Mouse (Mus musculus) liver, embryonic 12.5 days (tissue): ENCODE measurements at regions not wholly inside any gene's neighbourhood (a gene's known extent, or its start where the extent isn't known, plus 50 kb on each side); places are given as distances from the start of the nearest gene placed in this dataset.

Source experiments
- ATAC-seq: fragments of 200-750 bp; cut with Nextera tagmentation; 2 replicates; pipeline ENCODE4 v1.8.0; 2017; ENCODE audit warnings: moderate number of reproducible peaks, mild to moderate bottlenecking, moderate library complexity
- H3K27ac ChIP-seq: fragments of 300-500 bp; sonication (generic); 2 replicates; pipeline ENCODE4 v1.5.1; 2016; ENCODE audit warnings: mild to moderate bottlenecking
- H3K27me3 ChIP-seq: fragments of 300-500 bp; sonication (generic); replicated peaks from 2 replicates; pipeline ENCODE4 v1.6.1; 2016; ENCODE audit warnings: mild to moderate bottlenecking, moderate library complexity
- H3K36me3 ChIP-seq: fragments of 300-500 bp; sonication (generic); 2 replicates; pipeline ENCODE4 v1.6.1; 2016; ENCODE audit warnings: mild to moderate bottlenecking, moderate library complexity
- H3K4me1 ChIP-seq: fragments of 300-500 bp; sonication (generic); 2 replicates; pipeline ENCODE4 v1.6.1; 2016
- H3K4me2 ChIP-seq: fragments of 300-500 bp; sonication (generic); 2 replicates; pipeline ENCODE4 v1.6.1; 2016; ENCODE audit warnings: mild to moderate bottlenecking, moderate library complexity
- H3K4me3 ChIP-seq: fragments of 300-500 bp; sonication (generic); 2 replicates; pipeline ENCODE4 v1.5.1; 2016; ENCODE audit warnings: mild to moderate bottlenecking, moderate library complexity
- H3K9ac ChIP-seq: fragments of 300-500 bp; sonication (generic); 2 replicates; pipeline ENCODE4 v1.6.1; 2016; ENCODE audit warnings: mild to moderate bottlenecking, moderate library complexity
- H3K9me3 ChIP-seq: fragments of 300-500 bp; sonication (generic); replicated peaks from 2 replicates; pipeline ENCODE4 v1.6.1; 2016; ENCODE audit warnings: mild to moderate bottlenecking, moderate library complexity
- WGBS: fragments of 180-500 bp; shearing (Covaris S2); methylation state at CpG from one replicate; pipeline ENCODE4 v1.1.7; 2016; ENCODE audit not compliant: insufficient replicate concordance; 5-methylcytosine and 5-hydroxymethylcytosine counted together

GRCm38 (mm10) chr10:111388545-111389320, 84.3 kb upstream of the Nap1l1 start:
- H3K9me3 ChIP-seq: no peaks in the 10 kb centered on the region
- no peak overlapping the region for H3K4me3 ChIP-seq
- H3K36me3 ChIP-seq: no peaks in the 10 kb centered on the region
- ATAC-seq: no peak
- H3K4me1 ChIP-seq: no peaks in the 10 kb centered on the region
- WGBS: 62% methylated on average over 12 of the region's 12 CpGs
- no peaks in the 10 kb centered on the region for H3K27me3 ChIP-seq
- H3K27ac ChIP-seq: no peak overlapping the region
- no peak overlapping the region for H3K9ac ChIP-seq
- H3K4me2 ChIP-seq: no peak overlapping the region

GRCm38 (mm10) chr10:111389890-111390289, 83.1 kb upstream of the Nap1l1 start:
- Histone ChIP-seq H3K9me3 (no peaks in the 10 kb centered on the region), H3K4me2 (no peak overlapping the region), H3K4me3 (no peak overlapping the region), H3K4me1 (no peaks in the 10 kb centered on the region), H3K9ac (no peak overlapping the region), H3K27ac (no peak overlapping the region), H3K36me3 (no peaks in the 10 kb centered on the region), H3K27me3 (no peaks in the 10 kb centered on the region)
- WGBS: 72% methylated on average over 9 of the region's 9 CpGs
- ATAC-seq: no peak

GRCm38 (mm10) chr10:111394421-111394820, 78.6 kb upstream of the Nap1l1 start:
- no peaks in the 10 kb centered on the region for H3K9me3 ChIP-seq
- no peak overlapping the region for H3K27ac ChIP-seq
- no peak overlapping the region for H3K4me2 ChIP-seq
- no peaks in the 10 kb centered on the region for H3K4me1 ChIP-seq
- 83% methylated on average over 9 of the region's 9 CpGs for WGBS
- H3K27me3 ChIP-seq: no peaks in the 10 kb centered on the region
- H3K9ac ChIP-seq: no peak overlapping the region
- no peak overlapping the region for H3K4me3 ChIP-seq
- ATAC-seq: no peak
- no peaks in the 10 kb centered on the region for H3K36me3 ChIP-seq

GRCm38 (mm10) chr10:111405071-111405470, 68.0 kb upstream of the Nap1l1 start:
- peaks cover 10% of the 10 kb centered on the region for H3K4me1 ChIP-seq
- no peaks in the 10 kb centered on the region for H3K9me3 ChIP-seq
- H3K36me3 ChIP-seq: no peaks in the 10 kb centered on the region
- H3K9ac ChIP-seq: no peak overlapping the region
- WGBS: 76% methylated on average over 6 of the region's 6 CpGs
- no peaks in the 10 kb centered on the region for H3K27me3 ChIP-seq
- ATAC-seq: peak; percentile 68; the same call in 1 of the 2 replicates
- H3K4me2 ChIP-seq: no peak overlapping the region
- H3K27ac ChIP-seq: no peak overlapping the region
- no peak overlapping the region for H3K4me3 ChIP-seq

GRCm38 (mm10) chr10:111408887-111409286, 64.1 kb upstream of the Nap1l1 start:
- WGBS: 72% methylated on average over 3 of the region's 3 CpGs
- Histone ChIP-seq H3K4me3 (no peak overlapping the region), H3K36me3 (no peaks in the 10 kb centered on the region), H3K27me3 (no peaks in the 10 kb centered on the region), H3K4me2 (no peak overlapping the region), H3K9me3 (no peaks in the 10 kb centered on the region), H3K4me1 (peaks cover 10% of the 10 kb centered on the region), H3K9ac (no peak overlapping the region), H3K27ac (no peak overlapping the region)
- ATAC-seq: no peak

GRCm38 (mm10) chr10:111409497-111409896, 63.5 kb upstream of the Nap1l1 start:
- H3K9ac ChIP-seq: no peak overlapping the region
- WGBS: 62% methylated on average over 5 of the region's 5 CpGs
- H3K4me2 ChIP-seq: no peak overlapping the region
- H3K36me3 ChIP-seq: no peaks in the 10 kb centered on the region
- no peak overlapping the region for H3K27ac ChIP-seq
- no peaks in the 10 kb centered on the region for H3K9me3 ChIP-seq
- H3K4me1 ChIP-seq: peaks cover 10% of the 10 kb centered on the region
- no peak overlapping the region for H3K4me3 ChIP-seq
- no peak for ATAC-seq
- no peaks in the 10 kb centered on the region for H3K27me3 ChIP-seq

- Histone ChIP-seq H3K27me3 (no peaks in the 10 kb centered on the region), H3K4me3 (no peak overlapping the region), H3K9me3 (no peaks in the 10 kb centered on the region), H3K27ac (no peak overlapping the region), H3K4me2 (no peak overlapping the region), H3K9ac (no peak overlapping the region), H3K4me1 (peaks cover 10% of the 10 kb centered on the region), H3K36me3 (no peaks in the 10 kb centered on the region)
- WGBS: 72% methylated on average over 3 of the region's 3 CpGs
- no peak for ATAC-seq
Observed at GRCm38 (mm10) chr10:111410121-111410520, 62.9 kb upstream of the Nap1l1 start.

GRCm38 (mm10) chr10:111411533-111411932, 61.5 kb upstream of the Nap1l1 start:
- no peak for ATAC-seq
- H3K27ac ChIP-seq: no peak overlapping the region
- no peaks in the 10 kb centered on the region for H3K36me3 ChIP-seq
- no peaks in the 10 kb centered on the region for H3K9me3 ChIP-seq
- no peak overlapping the region for H3K4me2 ChIP-seq
- no peak overlapping the region for H3K9ac ChIP-seq
- H3K27me3 ChIP-seq: no peaks in the 10 kb centered on the region
- H3K4me3 ChIP-seq: no peak overlapping the region
- H3K4me1 ChIP-seq: peaks cover 10% of the 10 kb centered on the region
- 37% methylated on average over 9 of the region's 9 CpGs for WGBS

- no peak for ATAC-seq
- Histone ChIP-seq H3K27ac (no peak overlapping the region), H3K9me3 (no peaks in the 10 kb centered on the region), H3K4me1 (peaks cover 27% of the 10 kb centered on the region), H3K27me3 (no peaks in the 10 kb centered on the region), H3K36me3 (no peaks in the 10 kb centered on the region), H3K4me2 (no peak overlapping the region), H3K4me3 (no peak overlapping the region), H3K9ac (no peak overlapping the region)
- 77% methylated on average over 6 of the region's 6 CpGs for WGBS
Observed at GRCm38 (mm10) chr10:111416611-111417130, 56.4 kb upstream of the Nap1l1 start.

- Histone ChIP-seq H3K36me3 (no peaks in the 10 kb centered on the region), H3K4me2 (peak overlapping the region; percentile 40), H3K9me3 (no peaks in the 10 kb centered on the region), H3K27me3 (no peaks in the 10 kb centered on the region), H3K27ac (no peak overlapping the region), H3K9ac (no peak overlapping the region), H3K4me1 (peaks cover 38% of the 10 kb centered on the region), H3K4me3 (no peak overlapping the region)
- 27% methylated on average over 23 of the region's 23 CpGs for WGBS
- no peak for ATAC-seq
Observed at GRCm38 (mm10) chr10:111419375-111420194, 53.4 kb upstream of the Nap1l1 start.

- no peaks in the 10 kb centered on the region for H3K36me3 ChIP-seq
- H3K27ac ChIP-seq: no peak overlapping the region
- H3K9ac ChIP-seq: no peak overlapping the region
- WGBS: 13% methylated on average over 7 of the region's 7 CpGs
- peaks cover 38% of the 10 kb centered on the region for H3K4me1 ChIP-seq
- H3K4me3 ChIP-seq: no peak overlapping the region
- H3K4me2 ChIP-seq: peak overlapping the region; percentile 40
- H3K27me3 ChIP-seq: no peaks in the 10 kb centered on the region
- H3K9me3 ChIP-seq: no peaks in the 10 kb centered on the region
- no peak for ATAC-seq
Observed at GRCm38 (mm10) chr10:111420195-111420838, 52.7 kb upstream of the Nap1l1 start.

- Histone ChIP-seq H3K36me3 (no peaks in the 10 kb centered on the region), H3K9ac (no peak overlapping the region), H3K4me3 (peak overlapping the region; percentile 32; the same call in 1 of the 2 replicates), H3K4me2 (peak overlapping the region; percentile 55), H3K9me3 (no peaks in the 10 kb centered on the region), H3K27ac (no peak overlapping the region), H3K4me1 (peaks cover 38% of the 10 kb centered on the region), H3K27me3 (no peaks in the 10 kb centered on the region)
- no peak for ATAC-seq
- WGBS: 6% methylated on average over 6 of the region's 6 CpGs
Observed at GRCm38 (mm10) chr10:111422057-111422456, 51.0 kb upstream of the Nap1l1 start.
